Mouse (Mus musculus) midbrain, embryonic 13.5 days (tissue): ENCODE results near the gene Ptger1. TPM values are rescaled to one million over a fixed set of nuclear protein-coding genes. Genes with fewer than 3 reads are reported as not detected.

Experiments used
- polyA plus RNA-seq: library from polyadenylated mRNA; unstranded; fragments of >200 nt; fragmentation: Nextera tagmentation; extraction: Ambion mirVana; gene quantifications from 2 replicates; pipeline ENCODE4 v1.2.1, GENCODE M21; 2015

Gene Ptger1
- polyA plus RNA-seq, 1 experiment from 2014 or later, result 0.75 TPM

Other genes with a start within 250 kb of the Ptger1 start
- gene Scoc, start 208.3 kb upstream of the Ptger1 start, polyA plus RNA-seq, result 212 and 214 TPM in 2 replicates
- gene Olfr370, start 130.9 kb upstream of the Ptger1 start, polyA plus RNA-seq, result 0.04 TPM in 1 of 2 replicates, not detected in the other
- gene Ndufb7, start 100.0 kb upstream of the Ptger1 start, polyA plus RNA-seq, result 380 and 382 TPM in 2 replicates
- gene Tecr, start 58.7 kb upstream of the Ptger1 start, polyA plus RNA-seq, result 820 and 847 TPM in 2 replicates
- 56.6 and 61.5 TPM in 2 replicates for gene Dnajb1, start 58.5 kb upstream of the Ptger1 start, polyA plus RNA-seq
- 164 and 172 TPM in 2 replicates for gene Gipc1, start 14.0 kb upstream of the Ptger1 start, polyA plus RNA-seq
- 22.7 and 23.3 TPM in 2 replicates for gene Pkn1, start 32.5 kb downstream of the Ptger1 start, polyA plus RNA-seq
- gene Ddx39, start 48.5 kb downstream of the Ptger1 start, polyA plus RNA-seq, result 154 and 155 TPM in 2 replicates
- 8.6 and 8.7 TPM in 2 replicates for gene Adgre5, start 74.6 kb downstream of the Ptger1 start, polyA plus RNA-seq
- gene Adgrl1, start 233.4 kb downstream of the Ptger1 start, polyA plus RNA-seq, result 45.1 and 46.1 TPM in 2 replicates